Mouse (Mus musculus): Measurements from ENCODE around the gene Rab43.
A peak's percentile ranks its signal among the peaks of the same experiment; 100 is the strongest.

Rab43 gene

GRCm38 (mm10) chr6:87811675-87812338, at the start of gene Rab43:
Rab43 (minus strand) TSS chr6:87812164.
- DNase-seq (ENCODE audit: low spot score): peak; percentile 83

DNA sequence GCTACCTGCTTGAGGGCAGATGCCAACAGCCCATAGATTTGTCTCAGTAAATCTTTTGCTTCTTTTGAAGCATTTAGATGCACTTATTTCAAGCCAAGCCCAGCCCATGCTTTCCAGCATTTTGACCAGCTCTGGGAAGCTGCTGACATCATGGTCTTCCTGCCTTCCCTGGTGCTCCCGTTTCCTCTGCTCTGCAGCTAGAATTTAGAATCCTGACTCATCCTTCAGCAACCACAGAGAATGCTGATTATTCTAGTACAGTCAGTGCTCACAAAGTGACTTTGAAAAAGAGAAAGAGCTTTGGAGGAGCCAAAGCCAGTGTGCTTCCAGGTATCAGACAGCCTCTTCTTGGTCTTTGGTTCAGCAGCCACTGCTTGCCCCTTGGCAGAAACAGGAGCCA, 45.1 kb upstream of the Rab43 start:
- DNase-seq (ENCODE audit: low spot score): no peak

DNA sequence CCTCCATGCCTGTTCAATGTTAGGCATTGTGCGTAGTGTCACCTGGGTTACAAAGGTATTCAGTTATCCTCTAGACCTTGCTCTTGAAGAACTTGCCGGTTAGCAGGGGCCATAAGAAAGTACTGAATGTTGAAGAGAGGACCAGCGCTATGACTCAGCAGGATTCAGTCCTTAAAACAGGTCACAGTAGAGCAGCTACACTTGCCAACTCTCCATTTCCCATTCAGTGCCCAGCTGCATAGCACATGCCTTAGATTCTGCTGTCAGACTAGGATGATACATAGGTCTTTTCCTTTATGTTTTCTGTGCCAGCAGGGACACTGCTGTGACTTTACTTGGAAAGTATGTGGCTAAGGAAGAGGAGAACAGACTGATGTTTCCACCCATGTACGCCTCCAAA, 41.5 kb upstream of the Rab43 start:
- no peak for DNase-seq (ENCODE audit: low spot score)

- no peak for DNase-seq (ENCODE audit: low spot score)
Observed at GRCm38 (mm10) chr6:87851871-87852270, 39.9 kb upstream of the Rab43 start.

GRCm38 (mm10) chr6:87850900-87851614, 39.1 kb upstream of the Rab43 start, which contains the start of gene Cnbp:
Cnbp (minus strand) TSS chr6:87851106.
- DNase-seq (ENCODE audit: low spot score): peak; percentile 95

DNA sequence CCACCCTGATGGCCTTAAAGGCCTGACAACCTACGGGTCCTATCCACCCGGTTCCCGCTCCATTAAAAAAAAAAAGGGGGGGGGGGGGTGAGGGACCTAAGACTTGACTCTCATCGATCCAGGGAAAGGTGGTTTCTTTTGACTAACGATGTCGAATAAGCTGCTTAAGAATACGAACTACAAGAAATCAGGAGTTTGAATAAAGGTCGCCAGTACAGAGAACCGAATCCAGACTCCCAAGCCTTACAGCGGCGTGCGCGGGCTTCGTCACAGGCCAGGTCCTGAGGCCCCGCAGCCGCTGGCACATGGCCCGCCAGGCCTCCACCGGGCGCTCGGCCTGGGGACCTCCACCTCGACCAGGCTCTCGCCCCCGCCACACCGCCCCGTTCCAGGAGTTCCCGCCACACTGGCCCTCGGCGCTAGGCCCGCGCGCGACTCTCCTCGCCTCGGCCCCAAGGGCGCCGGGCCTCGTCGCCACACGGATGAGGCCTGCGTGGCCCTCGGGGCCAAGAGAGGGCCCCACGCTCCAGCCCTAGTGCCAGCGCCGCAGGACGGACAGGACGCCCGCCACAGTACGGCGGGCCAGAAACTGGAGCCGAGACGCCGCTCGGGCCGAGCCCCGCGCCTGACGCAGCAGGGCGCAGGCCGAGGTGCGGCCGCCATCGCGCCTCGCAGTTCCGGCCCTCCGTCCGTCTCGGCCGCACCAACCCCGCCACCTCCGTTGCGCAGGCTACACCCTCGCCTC, 38.4 kb upstream of the Rab43 start:
- DNase-seq (ENCODE audit: low spot score): peak; percentile 54

DNA sequence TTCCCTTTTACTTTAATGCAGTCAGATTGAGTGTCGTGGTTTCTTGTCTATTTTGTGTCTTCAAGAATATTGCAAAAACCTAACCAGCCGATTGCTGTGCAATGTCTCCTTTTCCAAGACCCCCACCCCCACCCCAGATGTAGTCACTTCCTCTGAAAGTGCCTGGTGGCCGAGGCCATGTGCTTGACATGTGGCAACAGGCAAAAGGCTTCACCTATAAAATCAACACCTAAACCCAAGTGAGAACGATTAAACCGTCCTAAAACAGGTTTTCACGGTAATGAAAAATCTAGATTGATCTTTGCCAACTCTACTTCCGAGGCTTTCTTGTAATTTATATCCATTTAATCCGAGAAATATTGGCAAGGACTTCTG, 37.8 kb upstream of the Rab43 start:
- DNase-seq (ENCODE audit: low spot score): no peak

DNA sequence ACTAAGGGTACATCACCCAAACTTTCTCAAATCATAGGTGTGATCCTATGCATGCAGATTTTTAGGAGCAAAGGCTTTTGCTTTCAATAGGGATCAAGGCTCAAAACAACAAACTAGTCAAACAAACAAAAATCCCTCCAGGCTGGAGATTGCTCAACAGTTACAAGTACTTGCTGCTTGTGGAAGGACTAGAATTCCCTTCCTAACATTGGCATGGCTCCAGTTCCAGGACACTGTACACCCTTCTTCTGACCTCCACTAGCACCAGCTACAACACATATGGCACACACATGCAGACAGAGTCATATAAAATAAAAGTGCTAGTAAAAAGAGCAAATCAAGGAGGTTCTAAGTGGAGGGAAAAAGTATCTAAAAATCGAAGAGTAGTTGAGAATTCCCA, 34.8 kb upstream of the Rab43 start:
- DNase-seq (ENCODE audit: low spot score): no peak

GRCm38 (mm10) chr6:87845031-87845695, 33.2 kb upstream of the Rab43 start:
- no peak for DNase-seq (ENCODE audit: low spot score)

GRCm38 (mm10) chr6:87842254-87842653, 30.3 kb upstream of the Rab43 start:
- DNase-seq (ENCODE audit: low spot score): no peak

DNA sequence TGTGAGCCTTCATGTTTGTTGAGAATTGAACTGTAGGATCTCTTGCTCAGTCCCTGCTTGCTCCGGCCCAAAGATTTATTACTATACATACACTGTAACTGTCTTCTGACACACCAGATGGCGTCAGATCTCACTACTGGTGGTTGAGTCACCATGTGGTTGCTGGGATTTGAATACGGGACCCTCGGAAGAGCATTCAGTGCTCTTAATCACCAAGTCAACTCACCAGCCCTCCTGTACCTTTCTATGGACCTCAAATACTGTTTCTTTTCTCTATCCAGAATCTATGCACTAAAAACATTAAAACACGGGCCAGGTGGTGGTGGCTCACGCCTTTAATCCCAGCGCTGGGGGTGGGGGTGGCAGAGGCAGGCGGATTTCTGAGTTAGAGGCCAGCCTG, 29.7 kb upstream of the Rab43 start:
- DNase-seq (ENCODE audit: low spot score): no peak

DNA sequence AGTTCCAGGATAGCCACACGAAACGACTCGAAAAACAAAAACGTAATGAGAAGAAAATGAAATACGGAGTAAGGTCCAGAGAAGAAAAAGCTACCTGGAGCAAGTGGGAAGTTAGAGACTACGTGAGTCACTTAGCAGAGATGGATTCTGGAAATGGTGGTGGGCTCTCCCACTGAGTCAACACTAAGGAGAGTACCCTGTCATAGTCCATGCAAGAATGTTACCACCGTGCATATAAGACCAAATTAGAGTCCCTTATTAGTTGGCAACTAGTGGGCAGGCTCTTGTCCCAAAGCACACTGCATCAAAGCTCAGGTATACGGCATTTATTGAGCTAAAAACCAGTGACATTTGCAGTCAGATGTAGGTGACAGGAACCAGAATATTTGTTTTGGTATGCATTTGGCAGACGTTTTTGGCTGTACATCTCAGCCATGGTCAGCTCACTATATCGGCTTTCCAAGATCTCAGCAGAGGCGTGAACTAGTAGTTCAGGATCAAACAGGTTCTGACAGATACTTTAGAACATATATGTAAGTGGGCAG, 27.9 kb upstream of the Rab43 start:
- DNase-seq (ENCODE audit: low spot score): no peak

DNA sequence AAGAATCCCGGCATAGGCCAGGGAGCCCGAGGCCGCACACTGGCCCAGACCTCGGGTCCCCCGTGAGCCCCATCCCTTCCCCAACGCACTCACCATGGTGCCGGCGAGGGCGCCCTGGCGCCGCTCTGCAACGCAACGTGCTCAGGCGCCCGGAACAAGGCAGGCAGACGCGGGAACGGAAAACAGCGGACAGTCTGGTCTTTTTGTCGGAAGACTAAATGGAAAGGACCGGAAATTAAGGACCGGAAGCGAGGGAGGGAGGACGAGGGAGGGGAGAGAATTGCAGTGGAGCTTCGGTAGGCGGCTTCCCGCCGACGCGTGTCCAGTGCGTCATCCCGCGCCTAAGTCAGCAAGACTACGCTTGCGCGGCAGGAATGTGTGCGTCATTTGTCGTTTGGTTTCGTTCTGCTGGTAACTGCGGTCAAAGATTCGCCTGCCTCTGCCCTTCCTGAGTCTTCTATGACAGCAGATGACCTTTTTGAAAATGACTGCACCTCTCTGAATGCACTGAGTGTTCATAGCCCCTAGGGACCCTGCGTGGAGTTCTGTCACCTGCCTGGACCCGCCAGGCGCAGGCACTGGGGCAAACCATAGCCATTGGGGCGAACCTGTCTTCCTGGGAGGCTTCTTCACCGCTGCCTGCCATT, 26.7 kb upstream of the Rab43 start, which contains the start of gene Isy1:
Gene Isy1 (minus strand): TSS at position 248 of the 647 bp plus-strand sequence.
- DNase-seq (ENCODE audit: low spot score): peak; percentile 73

GRCm38 (mm10) chr6:87835695-87836094, 23.7 kb upstream of the Rab43 start, which contains the start of gene Gm45140:
Gm45140 (minus strand) TSS chr6:87835795.
- no peak for DNase-seq (ENCODE audit: low spot score)

- no peak for DNase-seq (ENCODE audit: low spot score)
Observed at GRCm38 (mm10) chr6:87820366-87820765, 8.4 kb upstream of the Rab43 start.

GRCm38 (mm10) chr6:87814486-87814885, 2.5 kb upstream of the Rab43 start:
- no peak for DNase-seq (ENCODE audit: low spot score)

GRCm38 (mm10) chr6:87812656-87813055, 692 bp upstream of the Rab43 start:
- no peak for DNase-seq (ENCODE audit: low spot score)

GRCm38 (mm10) chr6:87810713-87811669, 973 bp downstream of the Rab43 start:
- DNase-seq (ENCODE audit: low spot score): peak; percentile 51

DNA sequence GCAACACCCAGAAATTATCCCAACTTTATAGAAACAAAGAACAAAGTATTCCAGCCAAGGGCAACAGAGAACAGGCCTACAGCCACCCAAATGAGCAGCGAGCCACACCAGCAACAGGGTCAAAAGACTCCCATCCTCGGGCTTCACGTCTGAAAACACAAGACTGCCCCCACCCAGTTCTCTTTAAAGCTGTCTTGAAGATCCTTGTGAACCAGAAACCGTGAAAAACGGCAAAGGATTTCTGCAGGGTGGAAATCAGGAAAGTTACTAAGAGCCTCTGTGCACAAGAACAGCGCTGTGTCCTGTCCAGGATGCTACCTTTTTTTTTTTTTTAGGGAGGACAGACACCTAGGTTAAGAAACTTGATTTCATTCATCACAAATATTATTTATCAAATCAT, 1.7 kb downstream of the Rab43 start:
- no peak for DNase-seq (ENCODE audit: low spot score)

DNA sequence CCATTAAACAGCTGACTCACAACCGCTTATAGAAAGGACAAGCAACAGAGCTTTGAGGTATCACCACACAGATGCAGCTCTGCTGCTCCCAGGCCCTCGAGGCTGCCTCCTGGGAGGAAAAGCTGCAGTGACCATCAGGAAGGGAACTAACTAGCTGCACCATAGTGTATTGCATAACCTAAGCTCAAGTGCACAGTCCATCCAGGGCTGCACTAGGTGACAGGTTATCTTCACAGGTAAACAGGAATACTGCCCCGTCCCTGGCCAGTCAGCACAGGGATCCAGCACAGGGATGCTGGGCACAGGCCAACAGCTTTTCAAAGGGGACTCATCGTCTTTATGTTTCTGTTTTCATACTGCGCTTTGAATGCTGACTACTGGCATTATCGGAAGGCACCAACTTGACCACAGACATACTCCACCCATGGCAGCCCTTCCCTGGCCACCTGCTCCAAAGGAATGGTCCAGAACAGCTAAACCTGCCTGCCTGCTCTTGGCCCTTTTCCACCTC, 2.3 kb downstream of the Rab43 start:
- DNase-seq (ENCODE audit: low spot score): no peak
